Mouse (Mus musculus): ENCODE measurements at regions not wholly inside any gene's neighbourhood (a gene's known extent, or its start where the extent isn't known, plus 50 kb on each side); places are given as distances from the start of the nearest gene placed in this dataset.

DNA sequence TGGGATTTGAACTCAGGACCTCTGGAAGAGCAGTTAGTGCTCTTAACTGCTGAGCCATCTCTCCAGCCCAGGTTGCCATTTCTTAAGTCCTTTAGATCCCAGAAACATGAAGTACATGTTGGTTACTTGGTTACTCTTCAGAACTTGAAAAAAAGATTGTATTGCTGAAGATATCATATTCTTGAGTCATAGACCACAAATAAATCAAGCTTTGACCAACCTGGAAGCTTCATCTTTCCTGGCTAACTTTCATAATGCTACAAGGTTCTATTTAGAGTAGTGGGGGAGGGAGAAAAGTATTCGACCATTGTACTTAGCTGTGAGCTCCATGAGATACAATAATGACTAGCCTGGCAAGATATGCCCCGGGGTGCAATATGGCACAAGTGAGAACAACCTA is 90.9 kb upstream of the Cdkn2b start:
- DNase-seq (ENCODE audit: low spot score in 2 of 2): no peak

DNA sequence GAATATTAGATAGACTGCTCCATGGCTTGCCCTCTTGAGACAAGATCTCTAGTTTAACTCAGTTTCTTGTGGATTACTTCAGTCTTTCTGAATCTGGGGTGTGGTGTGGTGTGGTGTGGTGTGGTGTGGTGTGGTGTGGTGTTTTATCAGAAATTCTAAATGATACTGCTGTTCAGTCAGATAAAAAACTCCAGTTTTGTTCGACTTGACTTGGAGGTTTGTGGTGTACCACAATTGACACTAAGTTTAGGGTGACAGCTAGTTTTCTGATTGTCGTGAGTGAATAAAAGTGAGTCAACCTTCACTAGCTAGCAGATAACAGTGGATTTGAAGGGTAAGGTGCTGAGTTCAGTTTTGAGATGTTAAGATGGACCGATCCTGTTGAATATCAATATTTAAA is 89.5 kb upstream of the Cdkn2b start:
- no peak for DNase-seq (ENCODE audit: low spot score in 2 of 2)

DNA sequence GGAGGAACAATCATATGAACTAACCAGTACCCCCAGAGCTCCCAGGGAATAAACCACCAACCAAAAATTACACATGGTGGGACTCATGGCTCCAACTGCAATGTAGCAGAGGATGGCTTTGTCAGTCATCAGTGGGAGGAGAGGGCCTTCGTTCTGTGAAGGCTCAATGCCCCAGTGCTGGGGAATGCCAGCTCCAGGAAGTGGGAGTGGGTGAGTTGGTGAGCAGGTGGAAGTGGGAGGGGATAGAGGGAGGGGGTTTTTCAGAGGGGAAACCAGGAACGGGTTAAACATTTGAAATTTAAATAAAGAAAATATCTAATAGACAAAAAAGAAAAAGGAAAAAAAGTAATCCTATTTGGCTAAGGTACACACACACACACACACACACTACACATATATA is 88.4 kb upstream of the Cdkn2b start:
- no peak for DNase-seq (ENCODE audit: low spot score in 2 of 2)

- no peak for DNase-seq (ENCODE audit: low spot score in 2 of 2)
Measured at GRCm38 (mm10) chr4:89396020-89396419, 85.2 kb upstream of the Cdkn2b start.

GRCm38 (mm10) chr4:89395336-89395735 is 84.5 kb upstream of the Cdkn2b start:
- no peak for DNase-seq (ENCODE audit: low spot score in 2 of 2)

- no peak for DNase-seq (ENCODE audit: low spot score in 2 of 2)
Measured at GRCm38 (mm10) chr4:89393251-89393711, 82.4 kb upstream of the Cdkn2b start.

GRCm38 (mm10) chr4:89392791-89393190 is 82.0 kb upstream of the Cdkn2b start:
- DNase-seq (ENCODE audit: low spot score in 2 of 2): no peak

- DNase-seq (ENCODE audit: low spot score in 2 of 2): no peak
Measured at GRCm38 (mm10) chr4:89391463-89392308, 80.8 kb upstream of the Cdkn2b start.

DNA sequence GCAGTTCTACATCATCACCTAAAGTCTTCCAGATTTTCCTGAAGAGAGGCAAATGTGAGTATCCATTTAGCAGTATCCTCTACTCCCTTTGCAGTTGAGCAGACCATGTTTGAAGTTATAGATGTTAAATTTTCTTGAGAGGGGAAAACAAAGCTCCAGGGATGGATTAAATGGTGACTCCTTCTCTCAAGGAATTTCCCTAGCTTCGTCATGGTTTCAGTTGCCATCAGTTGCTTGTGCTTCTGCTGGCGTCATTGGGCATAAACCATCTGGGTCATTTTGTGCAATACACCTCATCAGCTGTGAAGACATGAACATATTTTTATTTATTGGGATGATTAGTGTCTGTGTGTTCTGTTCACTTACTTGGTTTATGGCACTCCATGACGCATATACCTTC is 72.7 kb upstream of the Cdkn2b start:
- DNase-seq (ENCODE audit: low spot score in 2 of 2): no peak

DNA sequence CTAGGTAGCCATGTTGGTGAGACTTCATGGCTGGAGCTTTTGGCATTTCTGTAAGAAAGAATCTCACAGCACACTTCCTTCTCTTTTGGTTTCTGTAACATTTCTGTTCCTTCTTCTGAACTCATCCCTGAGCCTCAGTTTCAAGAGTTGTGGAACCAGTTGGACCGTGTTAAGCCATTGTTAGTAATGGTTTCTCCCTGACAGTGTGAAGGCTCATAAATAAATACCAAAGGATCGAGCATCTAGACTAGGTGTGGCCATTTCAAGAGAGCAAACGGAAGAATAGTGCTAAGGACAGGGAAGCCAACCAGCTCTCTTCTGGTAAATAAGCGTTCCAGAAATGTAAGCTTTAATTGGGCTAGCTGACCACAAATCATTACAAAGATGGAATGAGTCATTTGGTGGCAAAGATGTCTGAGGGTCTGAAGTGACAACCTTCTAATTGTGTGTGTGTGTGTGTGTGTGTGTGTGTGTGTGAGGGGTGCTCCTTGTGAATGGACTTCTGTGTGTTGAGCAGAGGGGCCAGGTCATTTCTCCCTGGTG is 71.7 kb upstream of the Cdkn2b start:
- DNase-seq (ENCODE audit: low spot score in 2 of 2): no peak

- no peak for DNase-seq (ENCODE audit: low spot score in 2 of 2)
Measured at GRCm38 (mm10) chr4:89381763-89382162, 70.9 kb upstream of the Cdkn2b start.

- DNase-seq (ENCODE audit: low spot score in 2 of 2): no peak
Measured at GRCm38 (mm10) chr4:89381077-89381476, 70.2 kb upstream of the Cdkn2b start.

DNA sequence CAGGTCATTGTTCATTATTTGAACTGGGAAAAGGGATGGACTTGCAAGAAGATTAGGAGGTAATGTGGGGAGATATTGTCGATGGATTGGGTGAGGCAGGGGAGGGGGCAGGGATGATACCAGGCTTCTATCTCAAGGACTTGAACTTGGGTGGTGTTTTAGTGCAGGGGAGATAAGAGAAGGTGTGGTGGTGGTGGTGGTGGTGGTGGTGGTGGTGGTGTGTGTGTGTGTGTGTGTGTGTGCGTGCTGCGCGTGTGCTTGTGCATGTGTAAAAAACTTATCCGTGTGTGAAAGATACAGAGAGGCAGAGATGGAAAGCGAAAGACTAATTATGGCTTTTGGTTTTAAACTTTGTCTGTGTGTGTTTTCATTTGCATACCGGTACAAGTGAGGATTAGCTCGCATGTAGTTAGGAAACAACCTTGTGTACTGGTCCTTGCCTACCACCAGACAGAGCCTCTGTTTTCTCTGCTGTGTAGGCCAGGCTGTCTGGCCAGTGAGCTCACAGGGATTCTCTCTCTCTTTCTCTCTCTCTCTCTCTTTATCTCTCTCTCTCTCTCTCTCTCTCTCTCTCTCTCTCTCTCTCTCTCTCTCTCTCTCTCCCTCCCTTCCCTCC is 69.6 kb upstream of the Cdkn2b start:
- DNase-seq (ENCODE audit: low spot score in 2 of 2): no peak

DNA sequence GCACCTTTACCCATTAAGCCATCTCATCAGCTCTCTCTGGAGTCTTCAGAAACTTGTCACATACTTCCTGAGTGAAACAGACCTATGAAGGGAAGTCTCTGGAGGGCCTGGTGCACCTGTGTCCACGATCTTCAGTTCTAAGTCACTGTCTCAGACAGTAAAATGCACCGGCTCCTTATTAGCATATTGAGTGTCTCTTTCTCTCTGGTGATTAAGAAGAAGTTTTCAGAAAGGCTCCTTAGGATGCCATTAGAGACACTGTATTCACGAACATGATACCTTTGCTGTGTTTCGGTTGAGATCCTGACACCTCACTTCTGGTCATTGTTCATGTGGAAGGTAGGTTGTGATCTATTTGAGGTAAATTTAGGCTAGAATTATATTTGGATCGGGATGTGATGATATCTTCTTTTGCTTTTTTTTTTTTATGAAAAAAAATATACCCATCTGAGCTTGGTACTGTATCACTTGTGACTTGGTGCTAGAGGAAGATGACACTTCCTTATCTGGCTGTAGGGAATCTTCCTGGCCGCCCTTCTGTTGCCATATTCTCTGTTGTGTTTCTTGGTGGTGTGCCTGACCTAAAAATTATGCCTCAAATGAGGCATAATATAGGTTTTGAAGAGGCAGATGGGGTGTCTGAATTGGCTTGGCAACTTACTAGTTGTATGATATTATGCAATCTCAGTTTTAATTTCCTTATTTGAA is 68.9 kb upstream of the Cdkn2b start:
- no peak for DNase-seq (ENCODE audit: low spot score in 2 of 2)

GRCm38 (mm10) chr4:89372631-89373030 is 61.8 kb upstream of the Cdkn2b start:
- DNase-seq (ENCODE audit: low spot score in 2 of 2): no peak

DNA sequence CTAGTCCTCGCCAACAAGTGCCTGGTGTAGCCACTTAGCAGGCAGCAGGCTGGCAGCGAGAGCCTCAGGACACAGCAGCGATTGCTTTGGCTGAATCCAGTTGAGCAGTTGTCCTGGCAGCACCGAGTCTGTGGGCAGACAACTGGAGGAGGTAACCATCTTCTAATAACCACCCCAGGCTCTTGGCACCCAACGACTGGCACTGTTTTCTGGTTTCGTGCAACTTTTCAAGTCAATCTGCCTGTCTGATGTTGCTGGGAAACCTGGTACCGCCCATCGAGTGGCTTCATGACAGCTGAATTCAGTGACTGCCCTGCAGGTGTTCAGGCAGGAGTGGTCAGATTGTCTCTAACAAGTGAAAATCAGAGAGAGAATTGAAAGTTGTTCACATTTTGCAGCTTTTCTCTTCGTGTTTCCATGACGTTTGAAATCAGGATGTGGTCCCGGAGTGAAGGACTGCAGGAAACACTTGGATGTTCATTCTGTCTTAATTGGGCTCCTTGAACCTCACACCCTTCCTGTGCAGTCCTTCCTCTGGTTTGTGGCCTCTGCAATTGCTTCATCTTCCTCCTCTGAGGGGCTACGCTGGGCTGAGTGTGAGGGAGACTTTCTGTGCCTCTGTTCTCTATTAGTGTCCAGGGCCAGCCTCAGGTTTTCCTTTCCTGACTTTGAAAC is 58.1 kb upstream of the Cdkn2b start:
- peak in 1 of 2 experiments; percentile 3 for DNase-seq (ENCODE audit: low spot score in 2 of 2)

GRCm38 (mm10) chr4:89366581-89367141 is 55.8 kb upstream of the Cdkn2b start:
- no peak for DNase-seq (ENCODE audit: low spot score in 2 of 2)

GRCm38 (mm10) chr4:89365875-89366274 is 55.0 kb upstream of the Cdkn2b start:
- no peak for DNase-seq (ENCODE audit: low spot score in 2 of 2)

DNA sequence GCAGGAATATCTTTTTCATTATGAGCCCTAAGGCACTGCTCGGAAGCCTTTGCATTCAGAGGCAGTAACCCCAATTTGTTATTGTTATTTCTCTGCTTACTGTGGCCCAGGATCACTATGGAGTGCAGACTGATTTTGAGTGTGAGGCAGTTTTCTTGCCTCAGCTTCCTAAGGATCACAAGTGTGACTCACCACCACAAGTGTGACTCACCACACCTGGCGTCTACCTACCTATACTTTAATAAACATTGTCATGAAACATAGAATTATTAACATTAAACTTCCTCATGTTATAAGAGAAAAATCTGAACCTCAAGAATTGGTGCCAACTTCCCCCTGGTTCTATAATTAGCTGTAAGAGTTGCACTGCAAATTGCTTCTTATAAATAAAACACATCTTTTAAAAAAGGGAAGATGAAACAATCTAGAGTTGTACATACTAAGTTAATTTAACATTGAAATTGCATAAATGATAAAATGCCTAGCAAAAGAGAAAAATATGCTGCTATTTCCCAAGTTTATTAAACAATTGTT is 52.4 kb upstream of the Cdkn2b start:
- no peak for DNase-seq (ENCODE audit: low spot score in 2 of 2)

- DNase-seq (ENCODE audit: low spot score in 2 of 2): no peak
Measured at GRCm38 (mm10) chr4:89362650-89363049, 51.8 kb upstream of the Cdkn2b start.

DNA sequence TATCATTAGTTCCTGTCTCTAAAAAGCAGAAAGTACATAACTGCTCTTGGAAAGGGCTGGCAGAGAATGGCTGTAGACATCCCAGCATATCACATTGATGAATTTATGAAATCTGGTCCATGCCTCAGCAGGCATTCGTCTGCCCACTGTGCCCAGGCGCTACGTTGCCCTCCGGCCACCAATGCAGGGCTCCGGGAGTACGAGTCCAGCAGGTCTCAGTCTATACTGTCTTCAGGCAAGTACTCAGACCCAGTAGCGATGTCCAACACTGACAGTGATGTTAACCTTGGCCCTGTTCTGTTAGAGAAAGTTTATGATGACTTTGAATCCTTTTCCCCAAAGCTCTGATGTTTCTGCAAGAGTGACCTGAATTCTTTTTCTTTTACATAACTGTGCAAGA is 50.5 kb upstream of the Cdkn2b start:
- DNase-seq (ENCODE audit: low spot score in 2 of 2): no peak

Data from right cerebral cortex, adult 2 months (tissue).